ENCODE assay signal across 13 mouse cellular contexts in genomic region chr8:74327521-74327920, GRCm38 (mm10).
"Had no signal": no experiment of that assay in that cellular context is flagged by ENCODE, and none has a peak within 500 bp of the region (broad histone marks: within the 10 kb centered on the region; RNA-seq: fewer than 3 reads in every experiment).

No protein-coding gene starts in this region.

- H3K9me3 ChIP-seq: limb, embryonic 15.5 days; liver, embryonic 12.5 days; midbrain, embryonic 10.5 days; midbrain, embryonic 15.5 days; neural tube, embryonic 13.5 days had no signal

- ATAC-seq: liver, embryonic 12.5 days; midbrain, embryonic 15.5 days had no signal

- H3K4me2 ChIP-seq: limb, embryonic 15.5 days; liver, embryonic 12.5 days; lung, embryonic 14.5 days; midbrain, embryonic 15.5 days; neural tube, embryonic 13.5 days had no signal

- DNase-seq: kidney, adult 8-10 months; kidney, postnatal 36 days; lung, embryonic 14.5 days; lung, postnatal 10 days; lung, postnatal 4 days; right cerebral cortex, postnatal 14 days; thymus, postnatal 4 days had no signal

- H3K27ac ChIP-seq: layer of hippocampus, adult 2 months; limb, embryonic 15.5 days; liver, embryonic 12.5 days; midbrain, embryonic 10.5 days; midbrain, embryonic 15.5 days; neural tube, embryonic 13.5 days had no signal

- H3K4me3 ChIP-seq: layer of hippocampus, adult 2 months; limb, embryonic 15.5 days; liver, embryonic 12.5 days; midbrain, embryonic 10.5 days; midbrain, embryonic 15.5 days; neural tube, embryonic 13.5 days had no signal

- H3K4me1 ChIP-seq: limb, embryonic 15.5 days; liver, embryonic 12.5 days; midbrain, embryonic 10.5 days; midbrain, embryonic 15.5 days; neural tube, embryonic 13.5 days had no signal

- H3K9ac ChIP-seq: limb, embryonic 15.5 days; liver, embryonic 12.5 days; lung, embryonic 14.5 days; midbrain, embryonic 15.5 days; neural tube, embryonic 13.5 days had no signal

- H3K36me3 ChIP-seq: limb, embryonic 15.5 days; liver, embryonic 12.5 days; midbrain, embryonic 10.5 days; midbrain, embryonic 15.5 days; neural tube, embryonic 13.5 days had no signal

- H3K27me3 ChIP-seq: limb, embryonic 15.5 days; liver, embryonic 12.5 days; midbrain, embryonic 15.5 days; neural tube, embryonic 13.5 days had no signal
